Mouse (Mus musculus) ES-Bruce4 (cell line): Measurements from ENCODE around the gene Gm21836. TPM values are rescaled to one million over a fixed set of nuclear protein-coding genes. Genes with fewer than 3 reads are reported as not detected.
A peak's percentile ranks its signal among the peaks of the same experiment; 100 is the strongest.
"Not testable (repeated sequence)": the region's sequence is repeated elsewhere in the genome, so short reads cannot be mapped to it uniquely, and the experiment has no call there.

Source experiments
- H3K27ac ChIP-seq: 2 replicates; pipeline ENCODE4 v1.5.1; 2012; ENCODE audit warnings: low read length, inconsistent platforms; ENCODE audit not compliant: insufficient read depth
- H3K27me3 ChIP-seq: 2 replicates; pipeline ENCODE4 v1.6.1; 2012; ENCODE audit warnings: mild to moderate bottlenecking, low read length, inconsistent platforms; ENCODE audit not compliant: control insufficient read depth, poor library complexity, insufficient read depth, severe bottlenecking
- H3K36me3 ChIP-seq: 2 replicates; pipeline ENCODE4 v1.6.1; 2012; ENCODE audit warnings: inconsistent platforms, mild to moderate bottlenecking, low read length, moderate library complexity; ENCODE audit not compliant: control insufficient read depth, poor library complexity, insufficient read depth, severe bottlenecking
- H3K4me1 ChIP-seq: one replicate; pipeline ENCODE4 v1.8.1; 2011; ENCODE audit warnings: low read length; ENCODE audit not compliant: control insufficient read depth, insufficient read depth
- H3K4me3 ChIP-seq: 2 replicates; pipeline ENCODE4 v1.5.1; 2011; ENCODE audit warnings: low read depth, mild to moderate bottlenecking, low read length
- H3K9ac ChIP-seq: 2 replicates; pipeline ENCODE4 v1.6.1; 2012; ENCODE audit warnings: low read depth, mild to moderate bottlenecking, inconsistent platforms; ENCODE audit not compliant: poor library complexity, severe bottlenecking
- H3K9me3 ChIP-seq: replicated peaks from 2 replicates; pipeline ENCODE4 v1.6.1; 2012; ENCODE audit warnings: mild to moderate bottlenecking, low read length, inconsistent platforms; ENCODE audit not compliant: control insufficient read depth, poor library complexity, insufficient read depth, severe bottlenecking
- CTCF ChIP-seq: IDR thresholded peaks from one replicate; pipeline ENCODE4 v1.8.1; 2011; ENCODE audit warnings: low read depth, low read length
- EP300 ChIP-seq: IDR thresholded peaks from 2 replicates; pipeline ENCODE4 v1.6.1; 2011; ENCODE audit warnings: low read depth, low read length; ENCODE audit not compliant: insufficient read depth
- POLR2A ChIP-seq: IDR thresholded peaks from one replicate; pipeline ENCODE4 v1.8.1; 2011; ENCODE audit warnings: low read length; ENCODE audit not compliant: insufficient read depth
- polyA plus RNA-seq: library from polyadenylated mRNA; stranded (reverse); fragments of >200 nt; gene quantifications from 2 replicates; pipeline ENCODE4 v1.2.4, GENCODE M21; 2011; ENCODE audit warnings: low read depth; ENCODE audit not compliant: missing spikeins, insufficient read depth, insufficient read length

The Gm21836 gene
- polyA plus RNA-seq = not detected in 2 replicates

DNA sequence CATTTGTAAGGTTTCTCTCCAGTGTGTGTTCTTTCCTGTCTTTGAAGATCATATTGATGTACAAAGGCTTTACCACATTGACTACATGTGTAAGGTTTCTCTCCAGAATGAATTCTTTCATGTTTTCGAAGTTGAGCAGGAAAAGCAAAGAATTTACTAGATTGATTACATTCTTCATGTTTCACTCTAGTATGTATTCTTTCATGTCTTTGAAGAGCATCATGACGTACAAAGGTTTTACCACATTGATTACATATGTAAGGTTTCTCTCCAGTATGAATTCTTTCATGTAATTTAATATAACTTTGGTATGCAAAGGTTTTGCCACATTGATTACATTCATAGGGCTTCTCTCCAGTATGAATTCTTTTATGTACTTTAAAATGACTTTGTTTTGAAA lies at the start of gene Gm21836:
TSS of gene Gm21836 (minus strand) at position 101 of the 400 bp plus-strand sequence.
- not testable (repeated sequence) for H3K27ac ChIP-seq, H3K27me3 ChIP-seq, H3K4me3 ChIP-seq, H3K9ac ChIP-seq, H3K36me3 ChIP-seq, H3K9me3 ChIP-seq, H3K4me1 ChIP-seq

DNA sequence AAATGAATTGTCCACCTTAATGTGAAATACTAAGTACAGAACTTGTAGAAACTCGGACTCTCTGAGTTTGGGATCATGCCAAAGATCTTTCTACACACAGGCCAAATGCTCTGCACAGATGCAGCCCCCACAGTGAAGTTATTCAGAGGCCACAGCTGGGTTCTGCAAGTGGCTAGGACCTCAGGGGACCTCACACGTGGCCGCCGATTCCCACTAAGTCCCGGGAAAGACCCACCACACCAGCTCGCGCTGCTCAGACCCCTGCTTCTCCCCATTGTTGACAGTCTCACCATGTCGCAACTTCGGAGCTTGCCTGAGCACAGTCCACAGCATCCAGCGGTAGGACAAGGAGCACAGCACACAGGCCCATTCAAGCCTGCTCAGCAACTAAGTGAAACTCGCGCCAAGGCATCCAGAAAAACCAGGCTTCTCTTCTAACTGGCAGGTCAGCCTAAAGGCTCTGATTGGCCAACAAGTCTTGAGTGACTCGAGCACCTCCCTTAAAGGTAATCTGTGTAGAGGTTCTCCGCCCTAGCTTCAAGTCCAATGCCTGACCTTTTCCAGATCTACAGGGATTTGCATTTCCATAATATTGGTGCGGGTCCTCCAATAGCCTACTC lies 13.1 kb downstream of the Gm21836 start:
- H3K4me1 ChIP-seq, H3K27ac ChIP-seq, H3K36me3 ChIP-seq, H3K27me3 ChIP-seq, H3K9me3 ChIP-seq: not testable (repeated sequence)
- Histone ChIP-seq H3K4me3 (peak overlapping the region; percentile 53), H3K9ac (peak overlapping the region; percentile 45; the same call in 1 of the 2 replicates)

DNA sequence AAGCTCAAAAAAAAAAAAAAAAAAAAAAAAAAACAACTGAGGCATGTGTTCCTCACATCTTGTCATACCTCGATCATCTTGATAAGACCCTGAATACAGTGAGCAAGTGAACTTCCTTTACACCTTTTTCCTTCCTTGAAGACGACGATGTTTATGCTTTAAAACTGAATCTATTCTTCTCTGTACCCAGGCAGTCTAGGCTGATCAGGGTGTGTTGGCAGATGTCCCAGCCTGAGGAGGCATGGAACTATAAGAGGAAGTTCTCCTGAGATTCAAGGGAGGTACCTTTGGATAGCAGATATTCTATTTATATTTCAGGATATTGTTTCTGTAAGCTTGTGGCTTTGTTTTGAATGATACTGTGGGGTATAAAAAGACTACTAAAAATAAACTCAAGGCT lies 15.5 kb downstream of the Gm21836 start:
- Histone ChIP-seq H3K4me3 (no peak overlapping the region), H3K27ac (no peak overlapping the region), H3K36me3 (no peaks in the 10 kb centered on the region), H3K4me1 (no peaks in the 10 kb centered on the region), H3K27me3 (no peaks in the 10 kb centered on the region), H3K9me3 (no peaks in the 10 kb centered on the region), H3K9ac (no peak overlapping the region)
- TF ChIP-seq POLR2A (no peak), EP300 (no peak), CTCF (no peak)

DNA sequence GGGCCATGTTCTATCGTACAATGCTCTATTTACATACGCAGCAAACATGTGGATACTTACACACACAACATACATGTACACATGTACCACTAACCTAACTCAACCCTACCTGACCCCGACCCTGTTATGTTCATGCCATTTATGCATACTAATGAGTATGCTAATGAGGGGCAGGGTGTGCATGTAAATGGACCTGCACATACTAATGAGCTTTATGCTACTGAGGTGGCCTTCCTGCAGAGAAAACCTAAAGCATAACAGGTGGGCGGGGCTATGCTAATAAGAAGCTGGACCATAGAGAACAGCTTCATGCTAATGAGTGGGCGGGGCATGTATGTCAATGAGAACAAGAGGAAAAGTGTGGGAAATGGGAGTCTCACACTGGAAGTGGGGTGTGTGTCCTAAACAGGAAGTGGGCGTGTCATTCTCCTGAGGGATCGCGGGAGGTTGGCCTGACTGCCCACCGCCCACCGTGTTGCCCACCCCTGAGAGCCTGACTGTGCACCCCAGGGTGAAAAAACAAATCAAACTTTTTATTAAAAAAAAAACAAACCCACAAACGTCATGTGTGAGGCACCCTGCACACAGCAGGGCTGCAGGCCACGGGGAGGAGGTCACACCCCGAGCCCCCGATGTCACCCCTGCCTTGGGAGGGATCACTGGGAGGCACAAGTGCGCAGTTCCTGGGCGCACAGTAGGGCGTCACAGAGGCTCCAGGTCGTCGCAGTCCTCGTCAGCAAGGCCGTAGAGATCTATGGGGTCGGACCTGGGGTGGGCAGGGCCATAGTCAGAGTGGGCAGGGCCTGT lies 17.3 kb downstream of the Gm21836 start, which contains the start of gene Ppp2r3d:
TSS of gene Ppp2r3d (minus strand) at position 803 of the 807 bp plus-strand sequence.
- TF ChIP-seq CTCF (no peak), EP300 (no peak), POLR2A (no peak)
- H3K9me3 ChIP-seq = no peaks in the 10 kb centered on the region
- H3K4me3 ChIP-seq = no peak within 1 kb of the TSS
- H3K9ac ChIP-seq = no peak within 1 kb of the TSS
- H3K36me3 ChIP-seq = no peaks in the 10 kb centered on the region
- no peaks in the 10 kb centered on the region for H3K27me3 ChIP-seq
- no peak within 1 kb of the TSS for H3K27ac ChIP-seq
- H3K4me1 ChIP-seq = no peaks in the 10 kb centered on the region

DNA sequence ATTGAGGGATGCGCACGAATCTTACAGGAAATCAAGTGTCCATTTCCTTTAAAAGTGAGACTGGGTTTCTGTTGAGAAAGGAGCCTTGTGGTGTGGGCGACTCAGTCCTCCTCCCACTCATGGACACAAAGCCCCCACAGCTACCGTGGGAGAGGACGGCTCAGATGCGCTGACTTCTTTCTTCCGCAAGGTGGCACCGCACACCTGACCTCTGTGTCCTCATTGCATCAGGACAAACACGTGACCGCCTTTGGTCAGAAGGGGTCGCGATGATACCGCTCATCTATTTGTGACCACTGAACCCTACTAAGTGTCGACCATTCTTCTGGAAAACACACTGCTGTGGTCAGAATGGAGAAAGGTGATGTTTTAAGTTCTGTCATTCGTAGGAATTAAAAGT lies 17.9 kb downstream of the Gm21836 start:
- Histone ChIP-seq H3K9me3 (no peaks in the 10 kb centered on the region), H3K4me3 (no peak overlapping the region), H3K4me1 (no peaks in the 10 kb centered on the region), H3K36me3 (no peaks in the 10 kb centered on the region), H3K27ac (no peak overlapping the region), H3K27me3 (no peaks in the 10 kb centered on the region), H3K9ac (no peak overlapping the region)
- no peak for TF ChIP-seq POLR2A
- TF ChIP-seq EP300 = peak; percentile 50; the same call in 1 of the 2 replicates
- TF ChIP-seq CTCF = peak; percentile 91

DNA sequence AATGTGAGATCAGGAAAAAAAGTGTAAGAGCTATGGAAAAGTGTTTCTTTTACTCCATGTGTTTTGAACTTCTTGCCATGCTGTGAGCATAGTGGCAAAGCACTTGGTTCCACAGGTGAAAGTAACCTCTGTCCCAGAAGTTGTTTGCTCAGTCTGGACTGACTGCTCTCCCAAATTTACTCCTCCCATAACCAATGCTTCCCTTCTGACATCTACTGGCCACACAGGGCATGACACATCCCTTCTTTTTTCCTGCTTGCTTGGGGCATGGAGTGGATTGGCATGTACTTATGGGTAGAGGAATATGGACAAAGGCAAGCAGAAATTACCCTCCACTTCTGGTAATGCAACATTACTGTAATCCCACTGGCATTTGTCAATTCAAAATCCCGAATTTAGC lies 37.0 kb downstream of the Gm21836 start:
- Histone ChIP-seq H3K27ac (no peak overlapping the region), H3K27me3 (no peaks in the 10 kb centered on the region), H3K4me3 (no peak overlapping the region), H3K9me3 (no peaks in the 10 kb centered on the region), H3K9ac (no peak overlapping the region), H3K36me3 (no peaks in the 10 kb centered on the region), H3K4me1 (no peaks in the 10 kb centered on the region)
- peak; percentile 13 for TF ChIP-seq CTCF
- TF ChIP-seq EP300 = no peak
- TF ChIP-seq POLR2A = no peak

Other genes with a start within 250 kb of the Gm21836 start
- 4.2 and 4.8 TPM in 2 replicates for gene 2010315B03Rik, start 181.1 kb downstream of the Gm21836 start, polyA plus RNA-seq
- 41.5 and 43.1 TPM in 2 replicates for gene Ppp2r3d, start 16.9 kb downstream of the Gm21836 start, polyA plus RNA-seq